Mouse (Mus musculus) intestine, postnatal 0 days (tissue): ENCODE data around the gene Grid1. TPM values are rescaled to one million over a fixed set of nuclear protein-coding genes. Genes with fewer than 3 reads are reported as not detected.

Source experiments
- ATAC-seq: fragments of 200-750 bp; cut with Nextera tagmentation; 2 replicates; pipeline ENCODE4 v1.8.0; 2017; ENCODE audit warnings: mild to moderate bottlenecking, moderate TSS enrichment, moderate library complexity
- H3K27ac ChIP-seq: fragments of 300-500 bp; sonication (generic); 2 replicates; pipeline ENCODE4 v1.5.1; 2014; ENCODE audit warnings: mild to moderate bottlenecking, low read depth, low read length, moderate library complexity
- H3K27me3 ChIP-seq: fragments of 300-500 bp; sonication (generic); replicated peaks from 2 replicates; pipeline ENCODE4 v1.6.1; 2014; ENCODE audit warnings: low read length, mixed read lengths; ENCODE audit not compliant: control insufficient read depth, insufficient read depth
- H3K36me3 ChIP-seq: fragments of 300-500 bp; sonication (generic); 2 replicates; pipeline ENCODE4 v1.6.1; 2014; ENCODE audit warnings: mild to moderate bottlenecking, moderate library complexity; ENCODE audit not compliant: control insufficient read depth, insufficient read depth
- H3K4me1 ChIP-seq: fragments of 300-500 bp; sonication (generic); replicated peaks from 2 replicates; pipeline ENCODE4 v1.6.1; 2014; ENCODE audit warnings: antibody characterized with exemption, low read length, mixed read lengths; ENCODE audit not compliant: control insufficient read depth, insufficient read depth
- H3K4me2 ChIP-seq: fragments of 300-500 bp; sonication (generic); replicated peaks from 2 replicates; pipeline ENCODE4 v1.6.1; 2014; ENCODE audit warnings: low read depth, mild to moderate bottlenecking, moderate library complexity
- H3K4me3 ChIP-seq: fragments of 300-500 bp; sonication (generic); 2 replicates; pipeline ENCODE4 v1.5.1; 2014; ENCODE audit warnings: low read depth, low read length
- H3K9ac ChIP-seq: fragments of 300-500 bp; sonication (generic); 2 replicates; pipeline ENCODE4 v1.6.1; 2014; ENCODE audit warnings: mild to moderate bottlenecking, low read depth, low read length
- H3K9me3 ChIP-seq: fragments of 300-500 bp; sonication (generic); 2 replicates; pipeline ENCODE4 v1.6.1; 2016; ENCODE audit warnings: mixed run types; ENCODE audit not compliant: control insufficient read depth
- CTCF ChIP-seq: sonication (generic); IDR thresholded peaks from 2 replicates; pipeline ENCODE4 v1.5.1; 2016; ENCODE audit warnings: low read depth, mild to moderate bottlenecking, control low read depth, antibody characterized with exemption, moderate library complexity
- WGBS: fragments of 180-500 bp; shearing (Covaris S2); extraction: QIAGEN DNeasy Blood & Tissue Kit; methylation state at CpG from one replicate; pipeline ENCODE4 v1.1.7; 2014; 5-methylcytosine and 5-hydroxymethylcytosine counted together
- polyA plus RNA-seq: library from polyadenylated mRNA; unstranded; fragments of >200 nt; fragmentation: Nextera tagmentation; extraction: Ambion mirVana; gene quantifications from 2 replicates; pipeline ENCODE4 v1.2.1, GENCODE M21; 2015

Grid1 gene
- polyA plus RNA-seq, 1 experiment from 2014 or later, result 0.12 TPM

DNA sequence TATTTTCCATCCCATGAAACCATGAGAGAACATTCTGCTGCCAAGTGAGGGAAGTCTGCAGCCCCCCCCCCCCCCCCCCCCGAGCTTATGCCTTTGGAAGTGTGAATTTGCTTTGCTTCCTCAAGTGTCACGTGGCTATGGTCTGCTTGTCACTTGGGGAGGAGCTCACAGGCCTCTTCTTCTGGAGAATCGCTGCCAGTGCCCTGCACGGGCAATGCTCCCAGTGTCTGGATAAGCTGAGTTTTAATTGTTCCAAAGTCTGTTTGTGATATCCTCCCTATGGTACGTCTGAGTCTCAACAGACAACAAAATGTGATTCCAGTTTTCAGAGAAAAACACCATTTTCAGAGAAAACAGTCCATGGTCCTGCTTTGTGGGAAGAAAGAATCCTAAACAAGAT lies 682.4 kb downstream of the Grid1 start:
- H3K4me1 ChIP-seq, result no peaks in the 10 kb centered on the region
- H3K27ac ChIP-seq, result no peak overlapping the region
- H3K4me2 ChIP-seq, result no peak overlapping the region
- H3K36me3 ChIP-seq, result no peaks in the 10 kb centered on the region
- WGBS, result 47% methylated on average over 5 of the region's 5 CpGs
- TF ChIP-seq CTCF, result no peak
- H3K27me3 ChIP-seq, result no peaks in the 10 kb centered on the region
- H3K9me3 ChIP-seq, result no peaks in the 10 kb centered on the region
- no peak overlapping the region for H3K4me3 ChIP-seq
- no peak for ATAC-seq
- no peak overlapping the region for H3K9ac ChIP-seq

DNA sequence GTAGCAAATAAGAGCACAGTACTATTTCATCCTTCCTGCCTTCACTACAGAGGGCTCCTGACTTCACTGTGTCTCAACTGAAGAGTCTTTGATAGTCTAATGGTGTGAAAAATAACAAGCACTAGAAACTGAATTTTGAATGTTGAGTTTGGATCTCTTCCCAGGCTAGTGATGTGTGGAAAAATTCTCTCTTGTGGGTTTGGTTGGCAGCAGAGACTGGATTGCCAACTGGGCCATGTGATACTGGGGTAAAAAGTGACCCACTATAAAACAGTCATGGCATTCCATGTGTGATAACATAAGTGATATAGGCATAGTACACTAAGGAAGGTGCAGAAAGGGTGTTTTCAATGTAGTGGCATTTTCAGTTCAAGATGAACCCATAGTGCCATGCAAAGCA lies 699.5 kb downstream of the Grid1 start:
- H3K9ac ChIP-seq, result no peak overlapping the region
- H3K4me1 ChIP-seq, result no peaks in the 10 kb centered on the region
- H3K4me3 ChIP-seq, result no peak overlapping the region
- H3K9me3 ChIP-seq, result no peaks in the 10 kb centered on the region
- H3K27me3 ChIP-seq, result no peaks in the 10 kb centered on the region
- TF ChIP-seq CTCF, result no peak
- H3K27ac ChIP-seq, result no peak overlapping the region
- ATAC-seq, result no peak
- no peaks in the 10 kb centered on the region for H3K36me3 ChIP-seq
- no peak overlapping the region for H3K4me2 ChIP-seq

DNA sequence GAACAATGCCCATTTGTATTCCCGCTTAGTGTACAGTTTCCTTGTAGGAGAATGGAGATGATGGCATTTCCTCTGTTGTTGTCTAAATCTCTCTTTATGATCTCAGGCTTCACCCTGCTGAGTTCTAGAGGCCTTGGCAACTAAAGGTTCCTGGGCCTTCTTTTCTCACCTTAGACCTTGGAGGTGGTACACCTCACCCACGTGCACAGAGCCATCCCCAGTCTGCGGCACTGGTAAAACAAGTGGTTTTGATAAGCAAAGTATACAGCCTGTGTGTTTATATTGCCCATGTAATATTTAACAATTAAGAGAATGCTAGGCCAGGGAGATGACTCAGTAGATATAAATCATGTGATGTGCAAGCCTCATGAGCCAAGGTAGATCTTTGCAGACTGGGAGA lies 718.9 kb downstream of the Grid1 start:
- H3K27ac ChIP-seq, result no peak overlapping the region
- no peak for TF ChIP-seq CTCF
- peak; percentile 33; the same call in 1 of the 2 replicates for ATAC-seq
- H3K36me3 ChIP-seq, result no peaks in the 10 kb centered on the region
- no peaks in the 10 kb centered on the region for H3K27me3 ChIP-seq
- no peaks in the 10 kb centered on the region for H3K9me3 ChIP-seq
- H3K9ac ChIP-seq, result no peak overlapping the region
- H3K4me2 ChIP-seq, result no peak overlapping the region
- H3K4me3 ChIP-seq, result no peak overlapping the region
- 42% methylated on average over 3 of the region's 3 CpGs for WGBS
- H3K4me1 ChIP-seq, result no peaks in the 10 kb centered on the region

DNA sequence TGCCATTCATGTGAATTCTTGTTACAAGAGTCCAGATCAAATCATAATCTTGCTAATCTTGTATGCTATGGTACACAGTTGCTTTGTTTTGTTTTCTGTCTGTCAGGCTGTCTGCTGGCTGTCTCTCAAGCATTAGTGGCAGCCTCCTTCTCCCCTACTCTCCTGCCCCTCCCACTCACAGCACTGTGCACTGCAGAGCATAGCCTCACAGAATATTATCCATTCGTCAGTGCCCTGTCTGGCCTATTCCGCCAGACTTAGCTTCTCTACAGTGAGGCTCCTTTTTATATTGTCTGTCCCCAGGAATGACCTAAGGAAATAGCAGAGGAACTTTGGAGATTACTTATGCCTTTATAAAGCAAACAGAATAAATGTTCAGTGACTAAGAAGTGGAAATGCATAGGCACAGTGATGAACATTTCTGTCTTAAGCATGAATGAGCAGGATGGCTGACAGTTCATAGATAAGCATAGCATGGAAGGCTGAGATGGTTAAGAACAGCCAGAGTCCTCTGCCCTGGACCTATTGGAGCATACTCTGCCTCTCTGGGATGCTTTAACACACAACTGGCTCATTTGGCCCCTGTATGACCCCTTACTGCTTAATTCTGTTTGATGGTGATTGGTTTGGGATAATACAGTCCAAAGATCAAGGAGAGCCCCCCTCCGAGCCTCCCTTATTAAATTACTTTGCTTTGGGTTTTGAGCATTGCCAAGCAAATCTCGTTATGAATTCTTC lies 721.5 kb downstream of the Grid1 start:
- H3K9me3 ChIP-seq, result no peaks in the 10 kb centered on the region
- no peak for TF ChIP-seq CTCF
- no peak overlapping the region for H3K27ac ChIP-seq
- no peak overlapping the region for H3K4me2 ChIP-seq
- no peak overlapping the region for H3K4me3 ChIP-seq
- no peak overlapping the region for H3K9ac ChIP-seq
- ATAC-seq, result 0 out of 2 replicates have a peak, but pooled peaks have one; percentile 10
- H3K4me1 ChIP-seq, result no peaks in the 10 kb centered on the region
- H3K36me3 ChIP-seq, result no peaks in the 10 kb centered on the region
- 42% methylated on average over 4 of the region's 4 CpGs for whole genome bisulfite sequencing
- no peaks in the 10 kb centered on the region for H3K27me3 ChIP-seq

DNA sequence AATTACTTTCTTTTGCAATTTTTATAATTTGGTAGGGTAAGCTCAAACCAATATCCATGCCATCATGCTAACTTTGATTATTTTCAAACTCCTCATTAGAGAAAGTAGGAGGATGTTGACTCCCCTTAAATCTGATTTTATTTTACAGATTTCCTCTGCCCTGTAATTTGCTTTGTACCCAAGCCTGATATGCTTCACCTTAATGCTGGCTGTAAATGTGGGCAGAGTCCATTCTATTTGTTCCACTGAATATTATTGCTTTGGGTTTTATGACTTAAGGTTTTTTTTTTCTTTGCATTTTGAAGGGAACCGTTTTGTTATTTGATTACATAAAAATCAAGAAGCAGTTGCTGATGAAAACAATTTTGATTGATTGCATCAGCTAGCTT lies 722.1 kb downstream of the Grid1 start:
- Histone ChIP-seq H3K9me3 (no peaks in the 10 kb centered on the region), H3K4me2 (no peak overlapping the region), H3K36me3 (no peaks in the 10 kb centered on the region), H3K27ac (no peak overlapping the region), H3K4me1 (no peaks in the 10 kb centered on the region), H3K27me3 (no peaks in the 10 kb centered on the region), H3K9ac (no peak overlapping the region), H3K4me3 (no peak overlapping the region)
- no peak for TF ChIP-seq CTCF
- no peak for ATAC-seq
- WGBS, result 44% methylated on average over 1 of the region's 1 CpGs

DNA sequence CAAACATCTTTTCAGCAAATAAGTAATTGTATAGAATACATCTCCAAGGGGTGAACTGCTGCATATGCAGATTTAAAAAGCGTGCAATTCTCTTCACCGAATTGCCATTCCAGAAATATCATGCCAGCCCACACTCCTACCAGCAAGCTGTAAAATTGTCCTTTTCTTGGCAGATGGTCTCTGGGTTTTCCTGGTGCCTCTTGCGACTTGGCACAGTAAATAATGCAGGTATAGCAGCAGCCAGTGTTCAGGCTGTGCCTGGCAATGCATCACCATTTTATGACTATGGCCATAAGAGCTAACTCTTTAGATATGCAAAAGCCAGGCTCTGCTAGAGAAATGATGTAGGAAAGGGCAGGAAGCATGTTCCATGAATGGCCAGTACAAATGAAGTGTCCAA lies 734.4 kb downstream of the Grid1 start:
- no peaks in the 10 kb centered on the region for H3K4me1 ChIP-seq
- no peaks in the 10 kb centered on the region for H3K36me3 ChIP-seq
- H3K27me3 ChIP-seq, result no peaks in the 10 kb centered on the region
- H3K27ac ChIP-seq, result no peak overlapping the region
- H3K4me2 ChIP-seq, result no peak overlapping the region
- H3K4me3 ChIP-seq, result no peak overlapping the region
- H3K9me3 ChIP-seq, result no peaks in the 10 kb centered on the region
- 83% methylated on average over 3 of the region's 3 CpGs for WGBS
- TF ChIP-seq CTCF, result no peak
- no peak overlapping the region for H3K9ac ChIP-seq
- no peak for ATAC-seq
